Mouse (Mus musculus) heart, embryonic 14.5 days (tissue): ENCODE data around the gene Tmem38a. TPM values are rescaled to one million over a fixed set of nuclear protein-coding genes. Genes with fewer than 3 reads are reported as not detected.

Experiments
- ATAC-seq: fragments of 200-750 bp; cut with Nextera tagmentation; 2 replicates; pipeline ENCODE4 v1.8.0; 2017; ENCODE audit warnings: low read depth, moderate TSS enrichment; ENCODE audit not compliant: insufficient number of reproducible peaks, insufficient read depth, low FRiP score
- H3K27ac ChIP-seq, 2 experiments: fragments of 200-500 bp in 1 of 2; fragments of 300-500 bp in 1 of 2; sonication (generic) in 1 of 2; replicated peaks in 1 of 2; 2 replicates each; pipeline ENCODE4 v1.5.1; 2012 to 2014; ENCODE audit warnings: low read depth in 2 of 2, low read length in 2 of 2, control low read depth in 1 of 2, mild to moderate bottlenecking in 1 of 2, mixed read lengths in 1 of 2; ENCODE audit not compliant: control insufficient read depth in 1 of 2, insufficient read depth in 1 of 2
- H3K27me3 ChIP-seq: fragments of 300-500 bp; sonication (generic); 2 replicates; pipeline ENCODE4 v1.6.1; 2014; ENCODE audit warnings: mild to moderate bottlenecking, low read length, control low read depth; ENCODE audit not compliant: control insufficient read depth, insufficient read depth
- H3K36me3 ChIP-seq: fragments of 300-500 bp; sonication (generic); 2 replicates; pipeline ENCODE4 v1.6.1; 2014; ENCODE audit warnings: mild to moderate bottlenecking, control low read depth, low read length, mixed read lengths; ENCODE audit not compliant: control insufficient read depth, insufficient read depth
- H3K4me1 ChIP-seq, 2 experiments: fragments of 200-500 bp in 1 of 2; fragments of 300-500 bp in 1 of 2; sonication (generic) in 1 of 2; 2 replicates each; pipeline ENCODE4 v1.6.1; 2012 to 2014; ENCODE audit warnings: low read length in 2 of 2, control low read depth in 1 of 2, mixed read lengths in 1 of 2; ENCODE audit not compliant: control insufficient read depth in 2 of 2, insufficient read depth in 2 of 2
- H3K4me2 ChIP-seq: fragments of 300-500 bp; sonication (generic); 2 replicates; pipeline ENCODE4 v1.6.1; 2014; ENCODE audit warnings: mild to moderate bottlenecking, low read length
- H3K4me3 ChIP-seq, 2 experiments: fragments of 200-500 bp in 1 of 2; fragments of 300-500 bp in 1 of 2; sonication (generic) in 1 of 2; 2 replicates each; pipeline ENCODE4 v1.5.1; 2012 to 2014; ENCODE audit warnings: low read length in 2 of 2, mild to moderate bottlenecking in 2 of 2, control low read depth in 1 of 2, low read depth in 1 of 2, moderate library complexity in 1 of 2; ENCODE audit not compliant: control insufficient read depth in 1 of 2, insufficient read depth in 1 of 2
- H3K9ac ChIP-seq: fragments of 300-500 bp; sonication (generic); 2 replicates; pipeline ENCODE4 v1.6.1; 2014; ENCODE audit warnings: mild to moderate bottlenecking, low read length
- H3K9me3 ChIP-seq: fragments of 300-500 bp; sonication (generic); 2 replicates; pipeline ENCODE4 v1.6.1; 2016; ENCODE audit warnings: low read length, control low read depth; ENCODE audit not compliant: control insufficient read depth
- WGBS: fragments of 180-500 bp; shearing (Covaris S2); extraction: QIAGEN DNeasy Blood & Tissue Kit; methylation state at CpG from one replicate; pipeline ENCODE4 v1.1.7; 2014; 5-methylcytosine and 5-hydroxymethylcytosine counted together
- polyA plus RNA-seq: library from polyadenylated mRNA; unstranded; fragments of >200 nt; fragmentation: Nextera tagmentation; extraction: Ambion mirVana; gene quantifications from 2 replicates; pipeline ENCODE4 v1.2.1, GENCODE M21; 2014

Gene Tmem38a
- polyA plus RNA-seq, 1 experiment from 2014 or later = 97.0 TPM

DNA sequence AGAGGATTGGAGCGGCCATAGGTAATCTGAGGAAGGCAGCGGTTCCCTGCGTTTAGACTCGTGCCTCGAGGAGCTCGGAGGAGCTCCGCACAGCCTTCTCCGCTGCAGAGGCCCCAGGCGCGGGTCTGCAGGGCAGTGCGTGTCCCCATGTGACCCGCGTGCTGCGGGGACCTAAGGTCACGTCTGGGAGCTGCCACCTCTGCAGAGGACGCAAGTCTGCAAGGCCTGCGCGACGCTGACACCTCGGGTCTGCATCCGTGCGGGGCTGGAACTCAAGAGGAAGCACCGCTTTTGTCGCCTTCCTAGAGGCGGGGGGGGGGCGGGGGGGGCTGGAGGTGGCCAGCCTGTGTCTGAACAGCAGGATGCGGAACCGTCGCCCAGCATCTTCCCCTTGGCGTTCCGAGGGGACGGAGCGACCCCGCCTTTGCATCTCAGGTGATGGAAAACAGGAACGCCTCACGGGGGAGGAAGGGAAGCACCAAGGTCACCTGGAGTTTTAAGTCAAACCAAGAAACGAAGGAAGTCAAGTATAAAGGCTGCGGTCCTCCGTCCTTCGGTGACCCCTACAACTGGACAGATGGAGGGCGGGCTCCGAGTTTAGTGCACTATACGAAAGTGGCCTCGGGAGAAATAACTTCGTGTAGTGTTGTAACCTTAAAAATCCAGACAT, 23.1 kb upstream of the Tmem38a start:
- WGBS = under 1% methylated on average over 45 of the region's 45 CpGs
- Histone ChIP-seq H3K36me3 (peaks cover 33% of the 10 kb centered on the region), H3K4me1 (peaks cover 4 to 26% of the 10 kb centered on the region in 2 experiments; a peak in 3 of 4 replicates), H3K27me3 (no peaks in the 10 kb centered on the region), H3K27ac (peak overlapping the region; percentile 81 to 92), H3K9me3 (no peaks in the 10 kb centered on the region), H3K4me3 (peak overlapping the region; percentile 58 to 98), H3K4me2 (peak overlapping the region; percentile 74), H3K9ac (peak overlapping the region; percentile 75)
- peak; percentile 62 for ATAC-seq

DNA sequence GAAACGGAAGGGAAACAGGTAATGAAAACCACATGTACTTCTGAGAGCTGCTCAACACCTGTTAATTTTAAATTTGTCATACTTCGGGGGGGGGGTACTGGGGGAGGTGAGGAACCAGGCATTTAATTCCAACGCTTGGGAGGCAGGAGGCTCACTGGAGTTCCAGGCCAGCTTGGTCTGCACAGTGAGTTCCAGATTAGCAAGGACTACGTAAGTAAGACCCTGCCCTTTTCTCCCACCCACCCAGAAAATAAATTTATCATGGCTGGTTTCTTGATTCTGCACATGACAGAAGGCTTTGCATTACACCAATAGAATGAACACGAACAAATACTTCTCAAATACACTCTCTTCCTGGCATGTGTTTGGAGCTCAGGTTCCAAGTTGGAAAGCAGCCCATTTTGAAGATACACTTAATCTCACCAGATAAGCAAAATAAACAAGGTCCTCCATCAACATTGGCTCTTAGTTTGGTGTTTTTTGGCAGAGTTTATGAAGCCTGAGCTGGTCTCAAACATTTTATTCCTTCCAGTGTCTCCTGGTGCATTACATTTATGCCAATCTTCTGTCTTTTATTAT, 22.5 kb upstream of the Tmem38a start:
- ATAC-seq = no peak
- Histone ChIP-seq H3K9me3 (no peaks in the 10 kb centered on the region), H3K27me3 (no peaks in the 10 kb centered on the region), H3K4me2 (peak overlapping the region; percentile 74), H3K27ac (peak overlapping the region; percentile 81 to 92; a peak in 3 of 4 replicates), H3K36me3 (peaks cover 31% of the 10 kb centered on the region), H3K4me1 (peaks cover 4 to 26% of the 10 kb centered on the region in 2 experiments; a peak in 3 of 4 replicates), H3K9ac (peak overlapping the region; percentile 75), H3K4me3 (peak overlapping the region; percentile 58 to 98)
- 6% methylated on average over 5 of the region's 5 CpGs for WGBS

DNA sequence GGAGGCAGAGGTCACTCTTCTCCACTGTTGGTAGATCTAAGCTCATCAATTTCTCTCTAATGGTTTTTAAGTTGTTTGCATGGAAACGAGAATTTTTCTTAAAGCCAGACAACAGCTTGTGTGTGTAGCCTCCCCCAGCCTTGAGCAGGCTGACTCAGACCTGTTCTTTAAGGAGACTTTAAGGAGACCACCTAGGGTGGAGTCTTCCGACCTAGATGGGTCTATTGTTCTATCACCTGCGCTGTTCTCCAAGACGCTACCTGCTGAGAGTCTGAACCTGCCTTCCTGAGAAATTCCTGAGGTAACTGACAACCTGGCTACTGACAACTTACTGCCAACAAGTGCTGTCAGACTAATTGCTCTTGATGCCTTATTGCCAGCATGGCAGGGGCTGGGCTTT, 16.1 kb upstream of the Tmem38a start:
- Histone ChIP-seq H3K27me3 (no peaks in the 10 kb centered on the region), H3K4me2 (no peak overlapping the region), H3K4me3 (no peak overlapping the region), H3K9me3 (no peaks in the 10 kb centered on the region), H3K27ac (no peak overlapping the region), H3K36me3 (peaks cover 41% of the 10 kb centered on the region), H3K4me1 (no peaks in the 10 kb centered on the region; a peak in 1 of 4 replicates), H3K9ac (no peak overlapping the region)
- no peak for ATAC-seq
- WGBS = 57% methylated on average over 4 of the region's 4 CpGs

DNA sequence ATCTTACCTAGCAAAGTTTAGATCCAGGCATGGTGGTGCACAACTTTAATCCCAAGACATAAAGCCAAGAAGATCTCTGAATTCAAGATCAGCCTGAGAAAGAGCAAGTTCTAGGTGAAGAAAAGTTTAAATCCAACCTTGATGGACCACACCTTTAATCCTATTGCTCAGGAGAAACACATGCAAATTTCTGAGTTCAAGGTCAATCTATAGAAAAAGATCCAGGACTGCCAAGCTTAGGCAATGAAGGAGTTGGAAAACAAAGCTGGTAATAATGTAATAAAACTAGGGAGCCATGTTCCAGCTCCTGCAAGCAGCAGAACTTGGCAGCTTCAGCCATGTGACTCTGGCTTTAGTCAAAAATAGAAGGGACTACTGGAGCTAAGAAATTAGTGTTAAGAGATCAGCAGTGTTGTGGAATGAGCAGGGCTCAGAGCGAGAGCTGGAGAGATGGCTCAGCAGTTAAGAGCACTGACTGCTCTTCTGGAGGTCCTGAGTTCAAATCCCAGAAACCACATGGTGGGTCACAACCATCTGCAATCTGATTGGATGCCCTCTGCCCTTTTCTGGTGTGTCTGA, 10.7 kb upstream of the Tmem38a start:
- Histone ChIP-seq H3K9me3 (no peaks in the 10 kb centered on the region), H3K27me3 (no peaks in the 10 kb centered on the region), H3K9ac (no peak overlapping the region), H3K4me2 (no peak overlapping the region), H3K4me1 (peaks cover 4 to 8% of the 10 kb centered on the region in 2 experiments), H3K36me3 (peaks cover 54% of the 10 kb centered on the region), H3K4me3 (no peak overlapping the region), H3K27ac (peak overlapping the region; percentile 24 to 62; a peak in 3 of 4 replicates)
- 37% methylated on average over 1 of the region's 1 CpGs for WGBS
- no peak for ATAC-seq

DNA sequence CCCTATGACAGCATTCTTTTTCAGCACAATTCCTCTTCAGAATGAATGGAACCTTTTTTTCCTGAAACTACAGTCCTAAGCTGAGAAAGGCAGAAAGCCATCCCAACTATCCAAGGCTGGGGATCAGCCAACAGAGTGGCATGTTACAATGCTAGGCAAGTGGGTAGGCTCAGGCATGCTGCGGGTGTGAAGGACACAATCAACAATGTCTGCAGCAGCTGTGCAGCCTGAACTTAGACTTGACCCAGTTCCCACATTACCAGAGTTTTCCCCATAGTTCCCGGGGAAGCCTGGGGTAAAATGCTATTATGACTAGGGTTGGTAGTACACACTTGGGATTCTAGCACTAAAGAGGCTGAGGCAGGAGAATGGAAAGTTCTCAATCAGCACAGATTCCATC, 5.9 kb upstream of the Tmem38a start:
- no peak for ATAC-seq
- WGBS = 88% methylated on average over 2 of the region's 2 CpGs
- peaks cover 64% of the 10 kb centered on the region for H3K36me3 ChIP-seq

DNA sequence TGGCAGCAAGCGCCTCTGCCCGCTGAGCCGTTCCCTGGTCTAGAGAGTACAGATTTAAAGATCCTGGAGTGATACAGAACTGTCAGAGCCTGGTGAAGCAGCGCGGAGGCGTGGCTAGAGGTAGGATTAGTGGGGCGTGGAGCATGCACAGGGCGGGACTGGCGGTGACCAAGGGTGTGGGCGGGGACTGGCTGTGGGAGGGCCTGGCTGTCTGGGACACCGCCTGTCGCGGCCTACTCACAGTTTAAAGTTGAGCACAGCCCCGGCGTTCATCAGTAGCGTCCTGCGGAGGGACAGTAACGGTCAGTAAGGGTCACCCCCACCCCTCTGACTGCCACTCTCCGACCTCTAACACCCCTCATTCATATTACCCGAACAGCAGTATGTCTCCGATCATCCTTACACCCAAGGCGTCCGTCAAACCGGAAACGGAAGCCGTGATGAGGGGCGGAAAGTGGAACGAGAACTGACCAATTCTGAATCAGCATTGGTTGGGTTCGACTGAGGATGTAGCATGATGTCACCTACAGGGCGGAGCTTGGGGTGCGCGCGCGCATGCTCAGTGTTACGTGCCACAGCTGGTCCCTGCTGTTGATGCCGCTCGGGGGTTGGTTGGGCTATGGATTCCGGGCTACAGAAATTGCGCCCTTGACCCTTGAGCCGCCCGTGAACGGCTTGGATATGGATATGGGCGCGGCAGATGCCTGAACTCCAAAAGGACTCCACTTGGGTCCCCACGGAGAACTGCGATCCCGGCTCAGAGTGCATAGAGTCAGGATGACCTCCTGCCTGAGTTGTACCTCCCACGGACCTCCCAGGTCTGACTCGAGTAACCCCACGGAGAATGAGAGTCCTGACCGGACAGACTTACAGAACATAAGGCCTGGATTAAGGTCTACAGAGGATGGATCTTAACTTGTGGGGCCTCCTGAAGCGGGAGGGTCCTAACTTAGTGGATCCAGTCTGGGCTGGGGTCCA, 933 bp upstream of the Tmem38a start, which contains the start of gene Smim7:
TSS of gene Smim7 (minus strand) at position 456 of the 978 bp plus-strand sequence.
- H3K4me1 ChIP-seq = peaks cover 4 to 17% of the 10 kb centered on the region in 2 experiments
- peak; percentile 95 for ATAC-seq
- H3K9ac ChIP-seq = peak within 1 kb of the TSS; percentile 92
- H3K27ac ChIP-seq = peak within 1 kb of the TSS; percentile 94 to 97
- H3K9me3 ChIP-seq = no peaks in the 10 kb centered on the region
- peaks cover 40% of the 10 kb centered on the region for H3K36me3 ChIP-seq
- peak within 1 kb of the TSS; percentile 77 to 81 for H3K4me3 ChIP-seq
- under 1% methylated on average over 52 of the region's 52 CpGs for WGBS
- peak within 1 kb of the TSS; percentile 89 for H3K4me2 ChIP-seq
- no peaks in the 10 kb centered on the region for H3K27me3 ChIP-seq

More for the DNA sequence above, 5.9 kb upstream of the Tmem38a start:
- no peaks in the 10 kb centered on the region for H3K27me3 ChIP-seq
- H3K27ac ChIP-seq = no peak overlapping the region
- H3K4me2 ChIP-seq = no peak overlapping the region
- H3K4me1 ChIP-seq = peaks cover 7 to 19% of the 10 kb centered on the region in 2 experiments
- H3K4me3 ChIP-seq = no peak overlapping the region
- H3K9me3 ChIP-seq = no peaks in the 10 kb centered on the region
- H3K9ac ChIP-seq = no peak overlapping the region

DNA sequence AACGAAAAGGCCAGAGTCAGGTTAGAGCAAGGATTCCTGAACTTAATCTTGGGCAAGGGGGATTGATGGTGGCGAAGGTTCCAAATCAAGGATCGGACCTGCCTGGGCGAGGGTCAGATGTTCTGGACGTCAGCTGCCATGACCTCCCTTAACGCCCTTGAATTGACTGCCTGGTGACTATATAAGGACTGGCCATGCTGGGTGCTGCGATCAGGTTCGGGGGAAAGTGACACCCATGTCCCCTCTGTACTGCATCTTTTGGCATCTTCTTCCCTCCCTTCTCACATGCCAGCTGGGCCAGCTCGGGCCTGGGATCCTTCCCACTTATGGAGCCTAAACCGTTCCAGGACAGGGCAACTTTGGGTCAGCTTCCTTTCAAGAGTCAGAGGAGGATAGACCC, 652 bp downstream of the Tmem38a start:
- H3K36me3 ChIP-seq = peaks cover 24% of the 10 kb centered on the region
- H3K27me3 ChIP-seq = no peaks in the 10 kb centered on the region
- peak overlapping the region; percentile 89 for H3K4me2 ChIP-seq
- no peak for ATAC-seq
- H3K9me3 ChIP-seq = no peaks in the 10 kb centered on the region
- H3K4me3 ChIP-seq = peak overlapping the region; percentile 77 to 81
- H3K9ac ChIP-seq = peak overlapping the region; percentile 92
- 2% methylated on average over 10 of the region's 10 CpGs for WGBS
- H3K27ac ChIP-seq = peak overlapping the region; percentile 77 to 97
- peaks cover 4 to 18% of the 10 kb centered on the region in 2 experiments for H3K4me1 ChIP-seq
